ENCODE assay signal across 30 mouse cellular contexts in the genomic region with DNA sequence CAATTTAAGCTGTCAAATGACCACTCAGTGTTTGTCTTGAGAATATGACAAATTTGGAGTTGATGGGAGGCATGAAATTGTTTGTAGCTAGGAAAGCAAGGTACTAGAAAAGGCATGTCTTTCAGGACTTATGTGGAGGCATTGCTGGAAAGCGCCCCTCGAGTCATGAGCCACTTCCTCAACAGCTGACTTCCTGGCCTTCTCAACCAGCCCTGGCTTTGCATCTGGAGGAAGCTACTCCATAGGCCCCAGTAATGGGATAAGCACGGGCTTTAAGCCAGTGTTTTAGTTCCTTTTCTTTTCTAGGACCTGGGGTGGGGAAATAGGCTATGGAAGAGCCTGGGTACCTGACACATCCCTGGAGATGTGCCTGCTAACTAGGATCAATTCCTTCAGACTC.
DNase-seq lines count a peak whose midpoint lies in the region; ATAC-seq and TF ChIP-seq lines count a peak whose summit lies in the region.
"Had no signal": no experiment of that assay in that cellular context is flagged by ENCODE, and none has a peak within 500 bp of the region (broad histone marks: within the 10 kb centered on the region; RNA-seq: fewer than 3 reads in every experiment).

No protein-coding gene starts in this region.

- TF ChIP-seq RAD21 in MEL (IDR thresholded peaks at IDR 0.05; ENCODE audit: low read depth, low read length) = no peak

- H3K36me3 ChIP-seq in lung, postnatal 0 days (ENCODE audit: insufficient read depth, low read length) = no peaks in the 10 kb centered on the region
- peaks cover 0 to 7% of the 10 kb centered on the region in 2 experiments; a peak in 2 of 4 replicates for H3K36me3 ChIP-seq in MEL (ENCODE audit: control insufficient read depth in 1 of 2, insufficient read depth in 2 of 2, low read length in 2 of 2)
- H3K36me3 ChIP-seq in hindbrain, embryonic 11.5 days (ENCODE audit: control insufficient read depth, insufficient read depth, low read length) = no peaks in the 10 kb centered on the region
- H3K36me3 ChIP-seq: embryonic facial prominence, embryonic 10.5 days; embryonic facial prominence, embryonic 15.5 days; forebrain, embryonic 12.5 days; liver, embryonic 15.5 days; lung, embryonic 15.5 days; midbrain, embryonic 10.5 days; midbrain, embryonic 15.5 days; stomach, embryonic 15.5 days had no signal

- no peak overlapping the region for H3K27ac ChIP-seq in lung, postnatal 0 days (ENCODE audit: low read length)
- no peak overlapping the region for H3K27ac ChIP-seq in MEL (ENCODE audit: control insufficient read depth, low read depth, low read length)
- H3K27ac ChIP-seq in hindbrain, embryonic 11.5 days (ENCODE audit: low read depth, low read length) = no peak overlapping the region
- H3K27ac ChIP-seq: embryonic facial prominence, embryonic 10.5 days; embryonic facial prominence, embryonic 15.5 days; forebrain, embryonic 12.5 days; hindbrain, embryonic 14.5 days; liver, embryonic 15.5 days; lung, embryonic 15.5 days; macrophage; midbrain, embryonic 10.5 days; midbrain, embryonic 15.5 days; stomach, embryonic 15.5 days had no signal

- H3K4me3 ChIP-seq in lung, postnatal 0 days (ENCODE audit: low read depth, low read length) = no peak overlapping the region
- H3K4me3 ChIP-seq in MEL (ENCODE audit: control insufficient read depth in 1 of 2, insufficient read depth in 1 of 2, low read depth in 2 of 2, low read length in 2 of 2) = no peak overlapping the region
- no peak overlapping the region for H3K4me3 ChIP-seq in hindbrain, embryonic 11.5 days (ENCODE audit: low read depth, low read length)
- H3K4me3 ChIP-seq: embryonic facial prominence, embryonic 10.5 days; embryonic facial prominence, embryonic 15.5 days; forebrain, embryonic 12.5 days; liver, embryonic 15.5 days; lung, embryonic 15.5 days; midbrain, embryonic 10.5 days; midbrain, embryonic 15.5 days; stomach, embryonic 15.5 days had no signal

- H3K9me3 ChIP-seq in lung, postnatal 0 days (ENCODE audit: low read length) = no peaks in the 10 kb centered on the region
- H3K9me3 ChIP-seq in MEL (replicated peaks; ENCODE audit: insufficient read depth, low read length) = no peaks in the 10 kb centered on the region
- H3K9me3 ChIP-seq in hindbrain, embryonic 11.5 days (ENCODE audit: control insufficient read depth, low read length) = no peaks in the 10 kb centered on the region
- H3K9me3 ChIP-seq: embryonic facial prominence, embryonic 10.5 days; embryonic facial prominence, embryonic 15.5 days; forebrain, embryonic 12.5 days; liver, embryonic 15.5 days; lung, embryonic 15.5 days; midbrain, embryonic 10.5 days; midbrain, embryonic 15.5 days; stomach, embryonic 15.5 days had no signal

- no peak overlapping the region for H3K4me2 ChIP-seq in lung, postnatal 0 days (replicated peaks; ENCODE audit: low read depth, low read length)
- H3K4me2 ChIP-seq in hindbrain, embryonic 11.5 days (replicated peaks; ENCODE audit: low read depth, low read length) = no peak overlapping the region
- H3K4me2 ChIP-seq: embryonic facial prominence, embryonic 15.5 days; forebrain, embryonic 12.5 days; heart, embryonic 11.5 days; hindbrain, embryonic 14.5 days; liver, embryonic 15.5 days; lung, embryonic 15.5 days; midbrain, embryonic 15.5 days; stomach, embryonic 15.5 days had no signal

- ATAC-seq in lung, postnatal 0 days = no peak
- peak; percentile 64 for ATAC-seq in megakaryocyte, adult 5-6 weeks (ENCODE audit: poor library complexity, severe bottlenecking)
- ATAC-seq in hindbrain, embryonic 11.5 days (ENCODE audit: low FRiP score) = no peak
- ATAC-seq: CD4-positive, CD25-positive, alpha-beta regulatory T cell, adult 4 months; forebrain, postnatal 0 days; midbrain, embryonic 15.5 days had no signal

- no peaks in the 10 kb centered on the region for H3K79me2 ChIP-seq in MEL (ENCODE audit: control insufficient read depth, insufficient read depth, low read length, poor library complexity)

- peak; percentile 6 for DNase-seq in lung, postnatal 0 days (ENCODE audit: low spot score)
- no peak for DNase-seq in lung, postnatal 4 days
- peak; percentile 50 for DNase-seq in MEL (ENCODE audit: low read depth, low spot score)
- peak; percentile 30 for DNase-seq in thymus, postnatal 4 days
- DNase-seq in hindbrain, embryonic 11.5 days (ENCODE audit: low spot score) = no peak
- no peak for DNase-seq in gastrocnemius, postnatal 14 days
- DNase-seq: adrenal gland, postnatal 36 days; cerebellum, adult 2 months; cerebellum, postnatal 14 days; forebrain, postnatal 0 days; gastrocnemius, postnatal 10 days; heart, postnatal 36 days; kidney, adult 11 months; kidney, postnatal 14 days; layer of hippocampus, adult 9-11 months; liver; right cerebral cortex, postnatal 4 days had no signal

- WGBS in lung, postnatal 0 days = 44% methylated on average over 3 of the region's 3 CpGs
- 68% methylated on average over 3 of the region's 3 CpGs for WGBS in hindbrain, embryonic 11.5 days

- no peaks in the 10 kb centered on the region for H3K4me1 ChIP-seq in lung, postnatal 0 days (ENCODE audit: insufficient read depth, low read depth, low read length)
- H3K4me1 ChIP-seq in MEL (ENCODE audit: control insufficient read depth in 1 of 2, insufficient read depth in 2 of 2, low read length in 2 of 2) = peaks cover 2 to 8% of the 10 kb centered on the region in 2 experiments; a peak in 3 of 4 replicates
- H3K4me1 ChIP-seq in hindbrain, embryonic 11.5 days (replicated peaks; ENCODE audit: control insufficient read depth, insufficient read depth, low read length) = no peaks in the 10 kb centered on the region
- H3K4me1 ChIP-seq: embryonic facial prominence, embryonic 10.5 days; embryonic facial prominence, embryonic 15.5 days; forebrain, embryonic 12.5 days; liver, embryonic 15.5 days; lung, embryonic 15.5 days; midbrain, embryonic 10.5 days; midbrain, embryonic 15.5 days; stomach, embryonic 15.5 days had no signal

- no peak for TF ChIP-seq CTCF in lung, postnatal 0 days (IDR thresholded peaks at IDR 0.05)
- no peak for TF ChIP-seq CTCF in MEL (IDR thresholded peaks at IDR 0.05 in 2 of 3, conservative IDR thresholded peaks at IDR 0.05 in 1 of 3; ENCODE audit: control insufficient read depth in 1 of 3, insufficient read depth in 1 of 3, low read depth in 2 of 3, low read length in 3 of 3, poor library complexity in 1 of 3, severe bottlenecking in 1 of 3)

- H3K27me3 ChIP-seq in lung, postnatal 0 days (replicated peaks; ENCODE audit: insufficient read depth, low read length) = no peaks in the 10 kb centered on the region
- no peaks in the 10 kb centered on the region for H3K27me3 ChIP-seq in MEL (ENCODE audit: control insufficient read depth in 1 of 2, insufficient read depth in 2 of 2, low read length in 2 of 2)
- H3K27me3 ChIP-seq in hindbrain, embryonic 11.5 days (ENCODE audit: control insufficient read depth, insufficient read depth, low read length) = no peaks in the 10 kb centered on the region
- H3K27me3 ChIP-seq: embryonic facial prominence, embryonic 15.5 days; forebrain, embryonic 12.5 days; liver, embryonic 15.5 days; lung, embryonic 15.5 days; midbrain, embryonic 15.5 days; stomach, embryonic 15.5 days had no signal

- no peak overlapping the region for H3K9ac ChIP-seq in lung, postnatal 0 days (replicated peaks; ENCODE audit: low read depth)
- no peak overlapping the region for H3K9ac ChIP-seq in MEL (ENCODE audit: control insufficient read depth, low read depth, low read length, poor library complexity, severe bottlenecking)
- H3K9ac ChIP-seq in hindbrain, embryonic 11.5 days (ENCODE audit: low read depth, low read length) = no peak overlapping the region
- H3K9ac ChIP-seq: embryonic facial prominence, embryonic 15.5 days; forebrain, embryonic 12.5 days; forebrain, postnatal 0 days; hindbrain, embryonic 14.5 days; liver, embryonic 15.5 days; lung, embryonic 15.5 days; midbrain, embryonic 15.5 days; stomach, embryonic 15.5 days had no signal

- intact Hi-C loops in gastrocnemius, postnatal 14 days (cut with DNase I; ENCODE audit: low total_unique reads) = no loop called here

- TF ChIP-seq POLR2A in MEL (IDR thresholded peaks at IDR 0.05; ENCODE audit: control insufficient read depth in 1 of 2, insufficient read depth in 1 of 2, low read depth in 1 of 2, low read length in 2 of 2, poor library complexity in 1 of 2) = no peak

- TF ChIP-seq EP300 in lung, postnatal 0 days (IDR thresholded peaks at IDR 0.05) = no peak
- no peak for TF ChIP-seq EP300 in MEL (IDR thresholded peaks at IDR 0.05; ENCODE audit: low read depth in 1 of 2, low read length in 2 of 2)

TF ChIP-seq in MEL, 35 proteins besides CTCF, POLR2A, EP300 and RAD21:
- TF ChIP-seq RCOR1 (IDR thresholded peaks at IDR 0.05; ENCODE audit: low read depth, low read length) (no peak), NRF1 (IDR thresholded peaks at IDR 0.05; ENCODE audit: insufficient read depth, low read depth, low read length, poor library complexity, severe bottlenecking) (no peak), JUND (IDR thresholded peaks at IDR 0.05; ENCODE audit: low read depth, low read length) (no peak), ZMIZ1 (IDR thresholded peaks at IDR 0.05; ENCODE audit: low read depth, low read length) (no peak), GATA1 (IDR thresholded peaks at IDR 0.05; ENCODE audit: low read depth, low read length) (no peak), ZNF384 (IDR thresholded peaks at IDR 0.05; ENCODE audit: low read depth, low read length) (no peak), ZKSCAN1 (IDR thresholded peaks at IDR 0.05; ENCODE audit: low read depth, low read length) (no peak), HCFC1 (IDR thresholded peaks at IDR 0.05; ENCODE audit: low read depth, low read length) (no peak), POLR2AphosphoS5 (IDR thresholded peaks at IDR 0.05; ENCODE audit: borderline replicate concordance, low read depth, low read length) (no peak), TBP (IDR thresholded peaks at IDR 0.05; ENCODE audit: low read depth, low read length) (no peak), USF2 (IDR thresholded peaks at IDR 0.05; ENCODE audit: borderline replicate concordance in 1 of 2, insufficient read depth in 1 of 2, low read depth in 1 of 2, low read length in 2 of 2) (no peak)
TF ChIP-seq in MEL: peak in this region for 0.

Comparison
In these comparisons a context has a peak if more than half of its experiments do, and no peak if none do; other contexts are left out.
1. DNase-seq: peak in lung, postnatal 0 days (single experiment), MEL (single experiment) and thymus, postnatal 4 days (single experiment); none in lung, postnatal 4 days (0 of 2), hindbrain, embryonic 11.5 days (single experiment) and gastrocnemius, postnatal 14 days (single experiment).